In the genomic region with DNA sequence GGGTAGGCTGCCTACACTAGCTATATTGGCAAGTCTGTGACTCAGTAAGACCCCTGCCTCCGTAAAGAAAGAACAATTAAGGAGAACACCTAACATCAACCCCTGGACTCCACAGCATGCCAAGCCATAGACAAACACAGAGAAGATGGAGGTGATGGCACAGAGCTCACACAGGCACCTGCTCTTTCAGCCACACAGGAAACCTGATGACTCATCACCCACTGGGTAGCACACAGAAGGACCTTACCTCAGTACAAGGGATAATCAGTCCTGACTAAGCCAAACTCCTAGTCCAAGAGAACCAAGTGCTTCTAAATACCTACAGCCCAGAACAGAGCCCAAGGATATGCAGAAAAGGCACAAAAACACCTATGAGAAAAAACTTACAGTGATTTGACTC, we compare ENCODE assay signal across 11 mouse cellular contexts.
"Had no signal": no experiment of that assay in that cellular context is flagged by ENCODE, and none has a peak within 500 bp of the region (broad histone marks: within the 10 kb centered on the region; RNA-seq: fewer than 3 reads in every experiment).

No protein-coding gene starts in this region.

- H3K4me1 ChIP-seq: kidney, embryonic 15.5 days; liver, embryonic 15.5 days; midbrain, embryonic 10.5 days; neural tube, embryonic 12.5 days had no signal

- H3K27ac ChIP-seq: kidney, embryonic 15.5 days; limb, embryonic 10.5 days; liver, embryonic 15.5 days; midbrain, embryonic 10.5 days; midbrain, embryonic 15.5 days; neural tube, embryonic 12.5 days; stomach, postnatal 0 days had no signal

- DNase-seq: lung, adult 2 months; lung, postnatal 10 days; lung, postnatal 4 days had no signal

- ATAC-seq: midbrain, embryonic 15.5 days had no signal

- H3K9me3 ChIP-seq: kidney, embryonic 15.5 days; limb, embryonic 10.5 days; liver, embryonic 15.5 days; midbrain, embryonic 10.5 days; midbrain, embryonic 15.5 days; neural tube, embryonic 12.5 days had no signal

- H3K36me3 ChIP-seq: kidney, embryonic 15.5 days; limb, embryonic 10.5 days; liver, embryonic 15.5 days; midbrain, embryonic 10.5 days; midbrain, embryonic 15.5 days; neural tube, embryonic 12.5 days had no signal

- H3K4me2 ChIP-seq: kidney, embryonic 15.5 days; liver, embryonic 11.5 days; liver, embryonic 15.5 days; midbrain, embryonic 15.5 days; neural tube, embryonic 12.5 days had no signal

- H3K4me3 ChIP-seq: kidney, embryonic 15.5 days; limb, embryonic 10.5 days; liver, embryonic 15.5 days; midbrain, embryonic 10.5 days; midbrain, embryonic 15.5 days; neural tube, embryonic 12.5 days had no signal

- H3K9ac ChIP-seq: kidney, embryonic 15.5 days; liver, embryonic 15.5 days; midbrain, embryonic 15.5 days; neural tube, embryonic 12.5 days had no signal

- H3K27me3 ChIP-seq: kidney, embryonic 15.5 days; liver, embryonic 15.5 days; midbrain, embryonic 15.5 days; neural tube, embryonic 12.5 days had no signal
